Mouse (Mus musculus) lung, embryonic 15.5 days (tissue): ENCODE measurements around the gene Setdb2. TPM values are rescaled to one million over a fixed set of nuclear protein-coding genes. Genes with fewer than 3 reads are reported as not detected.

ENCODE experiments used
- ATAC-seq: fragments of 200-750 bp; cut with Nextera tagmentation; 2 replicates; pipeline ENCODE4 v1.8.0; 2017; ENCODE audit warnings: moderate number of reproducible peaks, borderline replicate concordance; ENCODE audit not compliant: low FRiP score, low TSS enrichment; ENCODE audit errors: extremely low read depth
- H3K27ac ChIP-seq: fragments of 300-500 bp; sonication (generic); 2 replicates; pipeline ENCODE4 v1.5.1; 2015; ENCODE audit warnings: moderate library complexity, mild to moderate bottlenecking, inconsistent platforms
- H3K27me3 ChIP-seq: fragments of 300-500 bp; sonication (generic); 2 replicates; pipeline ENCODE4 v1.6.1; 2015; ENCODE audit warnings: inconsistent platforms
- H3K36me3 ChIP-seq: fragments of 300-500 bp; sonication (generic); 2 replicates; pipeline ENCODE4 v1.6.1; 2015; ENCODE audit warnings: inconsistent platforms
- H3K4me1 ChIP-seq: fragments of 300-500 bp; sonication (generic); 2 replicates; pipeline ENCODE4 v1.6.1; 2015; ENCODE audit warnings: inconsistent platforms
- H3K4me2 ChIP-seq: fragments of 300-500 bp; sonication (generic); 2 replicates; pipeline ENCODE4 v1.6.1; 2015; ENCODE audit warnings: inconsistent platforms, mild to moderate bottlenecking, moderate library complexity
- H3K4me3 ChIP-seq: fragments of 300-500 bp; sonication (generic); 2 replicates; pipeline ENCODE4 v1.5.1; 2015; ENCODE audit warnings: mild to moderate bottlenecking, inconsistent platforms
- H3K9ac ChIP-seq: fragments of 300-500 bp; sonication (generic); 2 replicates; pipeline ENCODE4 v1.6.1; 2015; ENCODE audit warnings: inconsistent platforms
- H3K9me3 ChIP-seq: fragments of 300-500 bp; sonication (generic); 2 replicates; pipeline ENCODE4 v1.6.1; 2016; ENCODE audit warnings: inconsistent platforms
- WGBS: fragments of 180-500 bp; shearing (Covaris S2); methylation state at CpG from one replicate; pipeline ENCODE4 v1.1.7; 2015; 5-methylcytosine and 5-hydroxymethylcytosine counted together
- polyA plus RNA-seq: library from polyadenylated mRNA; unstranded; fragments of >200 nt; fragmentation: Nextera tagmentation; extraction: Ambion mirVana; gene quantifications from 2 replicates; pipeline ENCODE4 v1.2.1, GENCODE M21; 2015

The Setdb2 gene
- polyA plus RNA-seq, 1 experiment from 2014 or later, result 12.5 TPM

- no peaks in the 10 kb centered on the region for H3K36me3 ChIP-seq
- H3K9ac ChIP-seq, result no peak within 1 kb of the TSS
- H3K9me3 ChIP-seq, result no peaks in the 10 kb centered on the region
- ATAC-seq, result no peak
- H3K4me1 ChIP-seq, result no peaks in the 10 kb centered on the region
- 67% methylated on average over 6 of the region's 6 CpGs for WGBS
- no peak within 1 kb of the TSS for H3K4me3 ChIP-seq
- H3K27ac ChIP-seq, result no peak within 1 kb of the TSS
- H3K4me2 ChIP-seq, result no peak within 1 kb of the TSS; the same call in 1 of the 2 replicates
- H3K27me3 ChIP-seq, result no peaks in the 10 kb centered on the region
Measured at GRCm38 (mm10) chr14:59365244-59365644, 75.4 kb downstream of the Setdb2 start, which contains the start of gene Phf11d. Gene Phf11d, minus strand, starts transcription at chr14:59365470.

Other genes with a start within 250 kb of the Setdb2 start
- gene Rcbtb1, start 239.7 kb downstream of the Setdb2 start, polyA plus RNA-seq, result 53.6 and 54.6 TPM in 2 replicates
- 0.16 TPM in 1 of 2 replicates, not detected in the other for gene Gm6904, start 180.7 kb downstream of the Setdb2 start, polyA plus RNA-seq
- gene Phf11a, start 143.4 kb downstream of the Setdb2 start, polyA plus RNA-seq, result 0.16 TPM in 1 of 2 replicates, not detected in the other
- 0.49 and 0.55 TPM in 2 replicates for gene Phf11b, start 99.5 kb downstream of the Setdb2 start, polyA plus RNA-seq
- gene Phf11d, start 75.4 kb downstream of the Setdb2 start, polyA plus RNA-seq, result 1.4 and 1.7 TPM in 2 replicates
- gene Phf11c, start 45.5 kb downstream of the Setdb2 start, polyA plus RNA-seq, result 0.55 and 0.64 TPM in 2 replicates
- gene Cab39l, start 88 bp upstream of the Setdb2 start, polyA plus RNA-seq, result 41.8 and 44.7 TPM in 2 replicates
- gene Cdadc1, start 157.1 kb upstream of the Setdb2 start, polyA plus RNA-seq, result 30.6 and 36.2 TPM in 2 replicates
- gene Shisa2, start 184.4 kb upstream of the Setdb2 start, polyA plus RNA-seq, result 13.9 and 14.0 TPM in 2 replicates